Mouse (Mus musculus) intestine, postnatal 0 days (tissue): Measurements from ENCODE around the gene Sema6d. TPM values are rescaled to one million over a fixed set of nuclear protein-coding genes. Genes with fewer than 3 reads are reported as not detected.

ENCODE experiments used
- ATAC-seq: fragments of 200-750 bp; cut with Nextera tagmentation; 2 replicates; pipeline ENCODE4 v1.8.0; 2017; ENCODE audit warnings: mild to moderate bottlenecking, moderate TSS enrichment, moderate library complexity
- H3K27ac ChIP-seq: fragments of 300-500 bp; sonication (generic); 2 replicates; pipeline ENCODE4 v1.5.1; 2014; ENCODE audit warnings: mild to moderate bottlenecking, low read depth, low read length, moderate library complexity
- H3K27me3 ChIP-seq: fragments of 300-500 bp; sonication (generic); replicated peaks from 2 replicates; pipeline ENCODE4 v1.6.1; 2014; ENCODE audit warnings: low read length, mixed read lengths; ENCODE audit not compliant: control insufficient read depth, insufficient read depth
- H3K36me3 ChIP-seq: fragments of 300-500 bp; sonication (generic); 2 replicates; pipeline ENCODE4 v1.6.1; 2014; ENCODE audit warnings: mild to moderate bottlenecking, moderate library complexity; ENCODE audit not compliant: control insufficient read depth, insufficient read depth
- H3K4me1 ChIP-seq: fragments of 300-500 bp; sonication (generic); replicated peaks from 2 replicates; pipeline ENCODE4 v1.6.1; 2014; ENCODE audit warnings: antibody characterized with exemption, low read length, mixed read lengths; ENCODE audit not compliant: control insufficient read depth, insufficient read depth
- H3K4me2 ChIP-seq: fragments of 300-500 bp; sonication (generic); replicated peaks from 2 replicates; pipeline ENCODE4 v1.6.1; 2014; ENCODE audit warnings: low read depth, mild to moderate bottlenecking, moderate library complexity
- H3K4me3 ChIP-seq: fragments of 300-500 bp; sonication (generic); 2 replicates; pipeline ENCODE4 v1.5.1; 2014; ENCODE audit warnings: low read depth, low read length
- H3K9ac ChIP-seq: fragments of 300-500 bp; sonication (generic); 2 replicates; pipeline ENCODE4 v1.6.1; 2014; ENCODE audit warnings: mild to moderate bottlenecking, low read depth, low read length
- H3K9me3 ChIP-seq: fragments of 300-500 bp; sonication (generic); 2 replicates; pipeline ENCODE4 v1.6.1; 2016; ENCODE audit warnings: mixed run types; ENCODE audit not compliant: control insufficient read depth
- CTCF ChIP-seq: sonication (generic); IDR thresholded peaks from 2 replicates; pipeline ENCODE4 v1.5.1; 2016; ENCODE audit warnings: low read depth, mild to moderate bottlenecking, control low read depth, antibody characterized with exemption, moderate library complexity
- WGBS: fragments of 180-500 bp; shearing (Covaris S2); extraction: QIAGEN DNeasy Blood & Tissue Kit; methylation state at CpG from one replicate; pipeline ENCODE4 v1.1.7; 2014; 5-methylcytosine and 5-hydroxymethylcytosine counted together
- polyA plus RNA-seq: library from polyadenylated mRNA; unstranded; fragments of >200 nt; fragmentation: Nextera tagmentation; extraction: Ambion mirVana; gene quantifications from 2 replicates; pipeline ENCODE4 v1.2.1, GENCODE M21; 2015

The Sema6d gene
- 10.4 and 11.4 TPM in 2 replicates for polyA plus RNA-seq

- 2% methylated on average over 28 of the region's 29 CpGs for WGBS
Measured at GRCm38 (mm10) chr2:124089813-124090230, at the start of gene Sema6d. TSS of gene Sema6d (plus strand) at chr2:124089969.

GRCm38 (mm10) chr2:124059910-124060309 is 29.9 kb upstream of the Sema6d start:
- Histone ChIP-seq H3K9me3 (no peaks in the 10 kb centered on the region), H3K36me3 (no peaks in the 10 kb centered on the region), H3K4me1 (no peaks in the 10 kb centered on the region), H3K9ac (no peak overlapping the region), H3K27me3 (no peaks in the 10 kb centered on the region), H3K4me3 (no peak overlapping the region), H3K4me2 (no peak overlapping the region), H3K27ac (no peak overlapping the region)
- WGBS: 69% methylated on average over 3 of the region's 3 CpGs
- no peak for ATAC-seq
- no peak for TF ChIP-seq CTCF

More at GRCm38 (mm10) chr2:124089813-124090230, at the start of gene Sema6d:
- TF ChIP-seq CTCF: no peak
- peaks cover 35% of the 10 kb centered on the region for H3K27me3 ChIP-seq
- no peaks in the 10 kb centered on the region for H3K4me1 ChIP-seq
- peak within 1 kb of the TSS; percentile 70 for H3K4me2 ChIP-seq
- H3K9ac ChIP-seq: no peak within 1 kb of the TSS
- H3K36me3 ChIP-seq: no peaks in the 10 kb centered on the region
- H3K4me3 ChIP-seq: peak within 1 kb of the TSS; percentile 39
- no peak within 1 kb of the TSS for H3K27ac ChIP-seq
- no peaks in the 10 kb centered on the region for H3K9me3 ChIP-seq
- ATAC-seq: no peak

GRCm38 (mm10) chr2:124068380-124068779 is 21.4 kb upstream of the Sema6d start:
- WGBS: 84% methylated on average over 4 of the region's 4 CpGs
- TF ChIP-seq CTCF: no peak

GRCm38 (mm10) chr2:124070664-124071063 is 19.1 kb upstream of the Sema6d start:
- Histone ChIP-seq H3K4me1 (no peaks in the 10 kb centered on the region), H3K36me3 (no peaks in the 10 kb centered on the region), H3K27ac (no peak overlapping the region), H3K27me3 (no peaks in the 10 kb centered on the region), H3K4me2 (no peak overlapping the region), H3K4me3 (no peak overlapping the region), H3K9me3 (no peaks in the 10 kb centered on the region), H3K9ac (no peak overlapping the region)
- ATAC-seq: no peak
- 58% methylated on average over 2 of the region's 2 CpGs for whole genome bisulfite sequencing
- TF ChIP-seq CTCF: no peak

More at GRCm38 (mm10) chr2:124068380-124068779, 21.4 kb upstream of the Sema6d start:
- no peaks in the 10 kb centered on the region for H3K27me3 ChIP-seq
- no peaks in the 10 kb centered on the region for H3K36me3 ChIP-seq
- no peak overlapping the region for H3K27ac ChIP-seq
- no peak overlapping the region for H3K4me2 ChIP-seq
- no peak for ATAC-seq
- H3K9ac ChIP-seq: no peak overlapping the region
- no peak overlapping the region for H3K4me3 ChIP-seq
- no peaks in the 10 kb centered on the region for H3K9me3 ChIP-seq
- H3K4me1 ChIP-seq: no peaks in the 10 kb centered on the region

- Histone ChIP-seq H3K27me3 (no peaks in the 10 kb centered on the region), H3K4me3 (no peak overlapping the region), H3K27ac (no peak overlapping the region), H3K36me3 (no peaks in the 10 kb centered on the region), H3K4me2 (no peak overlapping the region), H3K9ac (no peak overlapping the region), H3K4me1 (no peaks in the 10 kb centered on the region), H3K9me3 (no peaks in the 10 kb centered on the region)
- WGBS: 19% methylated on average over 2 of the region's 2 CpGs
- no peak for ATAC-seq
- TF ChIP-seq CTCF: no peak
Measured at GRCm38 (mm10) chr2:124071380-124071779, 18.4 kb upstream of the Sema6d start.

GRCm38 (mm10) chr2:124090231-124091141 is 717 bp downstream of the Sema6d start:
- WGBS: 2% methylated on average over 49 of the region's 49 CpGs
- peak overlapping the region; percentile 70 for H3K4me2 ChIP-seq
- H3K9me3 ChIP-seq: no peaks in the 10 kb centered on the region
- H3K36me3 ChIP-seq: no peaks in the 10 kb centered on the region
- no peak for ATAC-seq
- no peak overlapping the region for H3K9ac ChIP-seq
- peak overlapping the region; percentile 39 for H3K4me3 ChIP-seq
- no peaks in the 10 kb centered on the region for H3K4me1 ChIP-seq
- H3K27ac ChIP-seq: no peak overlapping the region
- H3K27me3 ChIP-seq: peaks cover 35% of the 10 kb centered on the region
- TF ChIP-seq CTCF: no peak
